Mouse (Mus musculus) 3134 (cell line): Measurements from ENCODE around the gene Zcchc7.

ENCODE experiments used
- DNase-seq: peaks from one replicate; pipeline ENCODE4 v3.0.0-alpha.2; 2011; ENCODE audit warnings: low spot score; ENCODE audit not compliant: insufficient read length; ENCODE audit errors: extremely low read depth

Zcchc7 gene

GRCm38 (mm10) chr4:44947464-44947863 lies 191.8 kb downstream of the Zcchc7 start:
- no peak for DNase-seq

GRCm38 (mm10) chr4:44948314-44948713 lies 192.6 kb downstream of the Zcchc7 start:
- DNase-seq = no peak

DNA sequence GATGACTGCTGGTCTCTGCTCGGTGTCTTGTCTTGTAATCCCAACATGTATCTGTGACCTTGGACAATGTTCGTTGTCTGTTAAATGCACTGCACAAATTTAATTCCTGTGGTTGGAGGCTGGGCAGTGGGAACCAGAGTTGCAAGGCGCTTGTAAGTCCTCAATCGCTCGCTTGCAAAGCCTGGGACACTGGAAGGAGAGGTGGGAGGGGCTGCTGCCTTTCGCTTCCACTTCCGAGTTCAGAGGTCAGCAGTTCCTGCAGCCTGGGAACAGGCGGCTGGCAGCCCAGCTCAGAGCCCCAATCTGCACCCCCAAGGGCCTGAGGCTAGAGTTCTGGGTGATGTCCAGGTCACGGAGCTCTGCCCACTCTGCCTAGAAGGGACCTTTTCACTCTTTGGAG lies 197.4 kb downstream of the Zcchc7 start:
- DNase-seq = no peak

GRCm38 (mm10) chr4:44958776-44959175 lies 203.1 kb downstream of the Zcchc7 start:
- DNase-seq = no peak

DNA sequence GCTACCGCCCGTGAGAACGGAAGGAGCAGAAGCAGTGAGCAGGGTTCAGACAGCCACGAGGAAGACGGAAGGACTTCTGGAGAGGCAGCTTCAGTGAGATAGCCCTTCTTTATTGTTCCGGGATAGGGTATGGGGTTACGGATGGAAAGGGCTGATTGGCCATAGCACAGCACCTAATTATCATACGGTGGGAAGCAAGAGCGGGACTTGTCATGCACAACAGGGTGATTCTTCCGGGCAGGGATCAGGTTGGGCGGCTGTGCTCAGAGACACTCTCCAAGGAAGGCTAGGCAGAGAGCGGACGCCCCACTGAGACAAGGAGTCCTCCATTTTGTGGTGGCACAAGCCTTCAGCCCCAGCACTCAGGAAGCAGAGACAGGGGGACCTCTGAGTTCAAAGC lies 203.5 kb downstream of the Zcchc7 start:
- no peak for DNase-seq

GRCm38 (mm10) chr4:44963156-44963555 lies 207.5 kb downstream of the Zcchc7 start:
- DNase-seq = no peak

DNA sequence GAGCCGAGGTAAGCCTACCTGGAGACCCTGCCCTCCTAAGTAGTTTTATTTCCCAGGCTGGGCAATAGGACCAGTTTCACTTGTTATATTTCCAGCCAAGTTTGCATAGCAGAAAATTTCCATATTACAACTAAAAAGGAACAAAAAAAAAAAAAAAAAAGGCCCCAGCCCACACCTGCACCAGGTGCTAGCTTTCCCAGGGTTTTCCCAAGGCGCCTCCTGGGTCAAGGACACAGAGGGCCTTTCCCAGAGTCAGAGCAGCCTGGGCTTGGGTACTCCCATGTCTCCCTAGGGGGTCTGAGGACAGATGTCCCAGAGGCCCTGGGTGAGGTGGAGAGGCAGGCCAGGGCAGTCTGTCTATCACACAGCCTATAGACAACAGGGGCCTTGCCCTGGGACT lies 209.5 kb downstream of the Zcchc7 start:
- DNase-seq = no peak

DNA sequence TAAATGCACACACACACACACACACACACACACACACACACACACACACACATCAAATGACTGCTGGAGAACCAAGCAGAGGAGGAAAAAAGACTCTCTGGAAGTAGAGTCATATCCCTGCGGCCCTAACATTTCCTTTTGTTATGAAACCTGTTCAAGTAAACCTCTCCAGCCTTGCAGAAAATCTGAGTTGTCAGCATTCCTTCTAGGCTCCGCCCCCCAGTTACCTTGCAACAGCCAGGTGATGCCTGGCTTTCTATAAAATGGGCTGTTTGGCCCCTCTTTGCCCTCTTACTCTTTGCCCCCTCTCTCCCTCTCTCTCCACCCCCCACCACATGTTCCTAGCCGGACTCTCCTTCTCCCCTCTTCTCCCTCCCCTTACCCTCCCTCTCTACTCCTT lies 210.1 kb downstream of the Zcchc7 start:
- no peak for DNase-seq

DNA sequence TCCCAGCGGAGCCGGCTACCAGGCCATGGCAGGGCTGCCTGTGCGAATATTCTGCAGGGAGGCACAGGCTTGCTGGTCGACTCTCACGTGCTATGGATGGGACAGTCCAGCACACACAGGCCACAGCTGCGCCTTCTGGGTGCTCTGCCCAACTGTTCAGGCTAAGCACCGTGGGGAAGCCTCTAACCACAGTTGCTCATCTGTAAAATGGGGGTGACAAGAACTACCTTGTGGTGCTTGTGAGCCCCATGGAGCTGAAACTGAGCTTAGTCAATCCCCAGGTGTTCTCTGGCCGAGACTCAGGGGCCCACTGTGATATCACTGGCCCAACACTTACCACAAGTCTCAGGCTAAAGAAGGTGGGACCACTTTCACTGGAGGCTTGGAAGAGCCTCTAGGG lies 211.7 kb downstream of the Zcchc7 start:
- DNase-seq = no peak

GRCm38 (mm10) chr4:44970056-44970455 lies 214.4 kb downstream of the Zcchc7 start:
- DNase-seq = no peak

- DNase-seq = no peak
Observed at GRCm38 (mm10) chr4:44970612-44971110, 215.0 kb downstream of the Zcchc7 start.

- DNase-seq = peak; percentile 78
Observed at GRCm38 (mm10) chr4:44973450-44973849, 217.8 kb downstream of the Zcchc7 start.

DNA sequence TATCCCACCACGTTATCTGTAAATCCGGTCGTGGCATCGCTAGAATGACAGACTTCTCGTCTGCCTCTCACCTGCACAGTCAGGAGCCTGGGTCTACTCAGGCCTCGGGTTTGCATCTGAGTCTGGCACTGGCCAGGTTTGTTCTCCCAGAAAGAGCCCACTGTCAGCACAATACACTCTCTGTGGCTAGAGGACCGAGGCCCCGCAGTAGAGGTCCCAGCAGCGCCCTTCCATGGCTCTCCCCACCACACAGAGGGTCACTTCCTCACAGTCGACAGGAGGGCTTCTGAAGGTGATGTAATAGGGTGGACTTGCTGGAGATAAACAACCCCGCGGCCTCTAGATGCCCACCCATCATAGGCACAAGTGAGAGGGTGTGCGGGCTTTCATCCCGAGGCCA lies 218.2 kb downstream of the Zcchc7 start:
- DNase-seq = no peak

DNA sequence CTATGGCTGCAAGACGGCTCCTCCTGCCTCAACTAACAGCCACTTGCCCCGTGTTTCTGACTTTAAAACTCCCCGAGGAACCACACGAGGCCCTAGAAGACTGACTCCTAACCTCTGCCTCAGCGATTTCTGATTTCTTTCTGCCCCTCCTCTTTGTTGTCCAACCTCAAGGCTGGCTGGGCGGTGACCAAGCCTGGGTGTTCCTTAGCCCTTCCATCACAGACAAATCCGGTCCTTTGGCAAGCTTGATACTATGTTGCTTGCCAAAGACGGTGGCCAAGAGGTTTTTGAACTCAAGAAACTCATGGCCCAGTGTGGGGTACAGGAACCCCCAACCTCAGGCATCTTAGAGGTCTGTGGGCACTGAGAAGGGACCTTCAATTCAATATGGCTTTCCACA lies 218.7 kb downstream of the Zcchc7 start:
- DNase-seq = no peak

DNA sequence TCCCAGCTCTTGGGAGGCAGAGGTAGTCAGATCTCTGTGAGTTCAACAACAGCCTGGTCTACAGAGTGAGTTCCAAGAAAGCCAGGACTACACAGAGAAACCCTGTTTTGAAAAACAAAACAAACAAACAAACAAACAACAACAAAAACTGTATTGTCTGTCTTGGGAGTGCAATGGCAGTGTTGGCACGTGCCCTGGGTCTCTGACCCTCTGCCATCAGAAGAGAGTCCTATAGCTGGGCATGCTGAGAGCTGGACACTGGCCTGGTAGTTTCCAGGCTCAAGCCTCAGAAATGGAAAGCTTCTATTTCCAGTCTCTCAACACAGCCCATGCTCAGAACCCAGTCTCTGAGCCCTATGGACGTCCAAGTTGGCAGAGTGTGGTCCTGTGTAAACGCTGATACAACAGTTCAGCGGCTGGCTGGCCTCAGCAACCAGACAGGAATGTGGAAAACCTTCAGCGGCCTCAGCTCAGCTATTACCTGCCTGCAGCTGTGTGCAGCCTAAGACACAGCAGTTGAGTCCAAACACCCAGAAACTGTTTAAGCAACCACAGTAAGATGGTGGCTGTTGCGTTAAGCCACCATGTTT lies 220.4 kb downstream of the Zcchc7 start:
- no peak for DNase-seq

GRCm38 (mm10) chr4:44976921-44977710 lies 221.4 kb downstream of the Zcchc7 start:
- DNase-seq = no peak

- DNase-seq = no peak
Observed at GRCm38 (mm10) chr4:44978175-44978574, 222.5 kb downstream of the Zcchc7 start.

DNA sequence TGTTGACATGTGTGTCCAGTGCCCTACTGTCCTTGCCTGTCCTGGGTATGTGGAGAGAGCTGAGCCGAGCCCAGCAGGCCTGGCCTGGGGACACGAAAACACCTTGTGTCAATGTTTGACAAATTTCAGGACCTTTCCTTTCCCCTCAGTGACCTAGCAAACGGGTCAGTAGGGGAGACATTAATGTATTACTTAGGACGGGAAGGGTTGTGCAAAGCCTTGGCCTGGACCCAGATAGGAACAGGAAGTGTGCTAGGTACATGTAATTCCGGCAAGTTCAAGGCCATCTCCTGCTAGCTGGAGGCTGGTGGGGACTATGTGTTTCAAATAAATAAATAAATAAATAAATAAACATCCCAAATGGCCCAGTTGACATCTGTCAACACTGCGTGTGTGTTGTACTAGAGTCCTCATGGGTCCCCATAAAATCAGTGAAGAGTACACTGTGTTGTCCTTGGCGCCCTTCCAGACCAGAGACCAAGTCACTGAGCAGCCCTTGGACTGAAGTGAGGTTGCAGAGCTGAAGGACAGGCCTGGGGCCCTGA lies 224.2 kb downstream of the Zcchc7 start:
- no peak for DNase-seq

- DNase-seq = peak; percentile 98
Observed at GRCm38 (mm10) chr4:44981280-44981973, 225.8 kb downstream of the Zcchc7 start, which contains the start of gene Grhpr. Grhpr (plus strand) TSS chr4:44981395.
